Mouse (Mus musculus) small intestine, adult 2 months (tissue): ENCODE measurements around the gene Slc30a7. TPM values are rescaled to one million over a fixed set of nuclear protein-coding genes. Genes with fewer than 3 reads are reported as not detected.
A peak's percentile ranks its signal among the peaks of the same experiment; 100 is the strongest.

Experiments used
- H3K27ac ChIP-seq: fragments of 200-500 bp; 2 replicates; pipeline ENCODE4 v1.5.1; 2012; ENCODE audit warnings: low read depth, low read length, control low read depth, inconsistent platforms; ENCODE audit not compliant: insufficient read depth
- H3K27me3 ChIP-seq: fragments of 200-500 bp; 2 replicates; pipeline ENCODE4 v1.6.1; 2012; ENCODE audit warnings: mild to moderate bottlenecking, moderate library complexity, low read length, inconsistent platforms; ENCODE audit not compliant: control insufficient read depth, insufficient read depth
- H3K36me3 ChIP-seq: fragments of 200-500 bp; 2 replicates; pipeline ENCODE4 v1.6.1; 2012; ENCODE audit warnings: mild to moderate bottlenecking, low read length, control low read depth, inconsistent platforms; ENCODE audit not compliant: control insufficient read depth, insufficient read depth
- H3K4me1 ChIP-seq: fragments of 200-500 bp; 2 replicates; pipeline ENCODE4 v1.6.1; 2012; ENCODE audit warnings: low read length, inconsistent platforms, mixed read lengths; ENCODE audit not compliant: control insufficient read depth, insufficient read depth, insufficient read length
- H3K4me3 ChIP-seq: fragments of 200-500 bp; 2 replicates; pipeline ENCODE4 v1.5.1; 2012; ENCODE audit warnings: low read depth, mild to moderate bottlenecking, control low read depth, inconsistent platforms, low read length, moderate library complexity
- CTCF ChIP-seq: fragments of 200-500 bp; IDR thresholded peaks from 2 replicates; pipeline ENCODE4 v1.5.1; 2012; ENCODE audit warnings: low read depth, mild to moderate bottlenecking, control low read depth, inconsistent platforms, low read length, moderate library complexity, mixed read lengths; ENCODE audit not compliant: insufficient replicate concordance, insufficient read length; ENCODE audit errors: extremely low read depth
- POLR2A ChIP-seq: fragments of 200-500 bp; IDR thresholded peaks from 2 replicates; pipeline ENCODE4 v1.6.1; 2012; ENCODE audit warnings: low read depth, mild to moderate bottlenecking, control low read depth, inconsistent platforms, low read length, moderate library complexity
- WGBS: fragments of 180-500 bp; shearing (Covaris S2); methylation state at CpG from one replicate; pipeline ENCODE4 v1.1.7; 2018; 5-methylcytosine and 5-hydroxymethylcytosine counted together
- polyA plus RNA-seq: library from polyadenylated mRNA; depleted of rRNA; stranded (reverse); fragments of >200 nt; gene quantifications from 2 replicates; pipeline ENCODE4 v1.2.3, GENCODE M21; 2012

The Slc30a7 gene
- polyA plus RNA-seq, 1 experiment = 7.8 TPM

DNA sequence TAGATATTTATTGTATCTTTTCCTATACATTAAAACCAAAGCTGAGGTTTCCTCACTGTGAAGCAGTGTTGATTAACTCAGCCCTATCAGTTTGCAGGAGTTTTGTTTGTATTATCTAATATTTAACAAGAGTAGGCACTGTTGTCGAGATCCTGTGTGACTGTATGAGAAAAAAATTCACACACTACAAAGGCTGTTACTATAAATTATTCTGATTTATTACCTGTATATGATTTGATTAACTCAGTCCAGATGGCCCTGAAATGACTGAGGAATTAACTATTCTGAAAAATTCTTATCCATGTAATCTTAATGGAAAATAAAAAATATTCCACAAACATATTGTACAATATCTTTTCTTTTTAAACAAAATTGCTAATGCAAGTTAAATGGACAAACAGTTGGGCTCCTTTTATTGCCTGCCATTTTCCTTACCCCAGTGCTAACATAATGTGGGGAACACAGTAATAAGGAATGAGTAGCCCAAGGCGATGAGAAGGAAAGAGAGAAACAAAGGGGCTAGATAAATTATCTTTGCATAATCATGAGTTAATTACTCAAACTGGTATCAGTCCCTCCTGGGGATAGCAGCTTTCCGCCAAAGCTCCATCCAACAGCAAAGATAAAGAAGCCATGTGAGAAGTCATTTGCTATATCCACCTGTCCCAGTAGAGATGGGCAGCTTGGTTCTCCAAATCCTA lies 57.8 kb downstream of the Slc30a7 start:
- Histone ChIP-seq H3K27ac (no peak overlapping the region), H3K27me3 (no peaks in the 10 kb centered on the region), H3K36me3 (peaks cover 54% of the 10 kb centered on the region), H3K4me1 (no peaks in the 10 kb centered on the region), H3K4me3 (no peak overlapping the region)
- TF ChIP-seq CTCF (no peak), POLR2A (no peak)
- 70% methylated on average over 3 of the region's 3 CpGs for WGBS

DNA sequence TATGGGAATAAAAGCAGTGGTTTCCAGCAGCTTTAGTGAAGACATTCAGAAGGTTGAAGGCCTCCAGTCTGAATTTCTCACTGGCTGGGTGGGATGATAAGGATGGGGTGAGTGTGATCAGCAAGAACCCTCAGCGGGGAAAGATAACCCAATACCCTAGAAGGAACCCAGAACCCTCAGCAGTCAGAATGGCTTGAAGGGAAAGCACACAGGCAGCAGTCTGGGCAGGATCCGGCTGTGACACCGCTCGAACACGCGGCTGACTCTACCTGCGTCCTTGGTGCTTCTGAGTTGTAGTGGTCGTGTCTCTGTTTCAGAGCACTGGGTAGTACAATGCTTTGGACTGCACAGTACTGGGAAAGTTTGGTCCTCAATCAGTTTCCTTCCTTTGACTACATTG lies 60.9 kb downstream of the Slc30a7 start:
- no peak overlapping the region for H3K27ac ChIP-seq
- WGBS = 93% methylated on average over 8 of the region's 8 CpGs

DNA sequence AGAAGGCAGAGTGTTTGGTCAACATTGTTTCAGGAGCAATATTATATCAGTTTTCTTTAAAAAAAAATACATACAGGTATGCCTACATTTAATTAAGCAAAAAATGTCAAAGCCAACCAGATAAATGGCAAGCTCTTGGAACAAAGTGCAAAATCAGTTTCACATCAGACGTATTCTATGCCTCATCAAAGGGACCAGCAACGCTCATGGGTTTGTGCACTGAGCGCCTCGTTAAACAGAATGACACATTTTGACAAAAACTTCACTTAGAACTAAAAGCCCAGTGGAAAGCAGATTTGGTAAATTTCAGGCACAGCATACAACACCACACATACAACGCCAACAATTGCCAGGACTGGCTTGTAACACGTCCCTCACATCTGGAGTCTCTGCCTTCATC lies 62.8 kb downstream of the Slc30a7 start:
- H3K4me3 ChIP-seq = no peak overlapping the region

More for the DNA sequence above, 60.9 kb downstream of the Slc30a7 start:
- no peaks in the 10 kb centered on the region for H3K27me3 ChIP-seq
- H3K4me1 ChIP-seq = no peaks in the 10 kb centered on the region
- H3K36me3 ChIP-seq = peaks cover 52% of the 10 kb centered on the region
- TF ChIP-seq CTCF (no peak), POLR2A (no peak)
- H3K4me3 ChIP-seq = no peak overlapping the region

DNA sequence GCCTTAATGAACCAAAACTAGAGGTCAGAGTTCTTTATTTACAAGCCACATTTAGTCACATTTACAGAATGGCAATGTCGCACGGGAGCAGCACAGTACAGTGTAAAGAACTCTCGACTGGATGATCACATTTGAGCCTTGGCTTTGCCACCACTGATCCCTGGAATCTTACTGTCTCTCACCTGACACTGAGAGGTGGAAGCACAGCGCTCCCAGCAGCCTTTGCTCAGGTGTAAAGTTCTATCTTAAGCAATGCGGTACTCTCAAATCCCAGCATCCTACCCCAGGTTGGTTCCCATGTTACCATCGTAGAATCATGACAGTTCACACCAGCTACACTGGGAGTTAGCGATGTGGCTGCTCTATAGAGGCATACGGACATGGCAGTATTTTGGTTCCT lies 65.7 kb downstream of the Slc30a7 start:
- TF ChIP-seq CTCF (no peak), POLR2A (no peak)
- no peak overlapping the region for H3K4me3 ChIP-seq
- 94% methylated on average over 8 of the region's 8 CpGs for WGBS
- H3K36me3 ChIP-seq = peaks cover 46% of the 10 kb centered on the region
- H3K27me3 ChIP-seq = no peaks in the 10 kb centered on the region
- no peaks in the 10 kb centered on the region for H3K4me1 ChIP-seq
- no peak overlapping the region for H3K27ac ChIP-seq

More for the DNA sequence above, 62.8 kb downstream of the Slc30a7 start:
- Histone ChIP-seq H3K27me3 (no peaks in the 10 kb centered on the region), H3K27ac (no peak overlapping the region), H3K4me1 (no peaks in the 10 kb centered on the region), H3K36me3 (peaks cover 49% of the 10 kb centered on the region)
- no peak for TF ChIP-seq CTCF
- no peak for TF ChIP-seq POLR2A
- 93% methylated on average over 6 of the region's 6 CpGs for WGBS

DNA sequence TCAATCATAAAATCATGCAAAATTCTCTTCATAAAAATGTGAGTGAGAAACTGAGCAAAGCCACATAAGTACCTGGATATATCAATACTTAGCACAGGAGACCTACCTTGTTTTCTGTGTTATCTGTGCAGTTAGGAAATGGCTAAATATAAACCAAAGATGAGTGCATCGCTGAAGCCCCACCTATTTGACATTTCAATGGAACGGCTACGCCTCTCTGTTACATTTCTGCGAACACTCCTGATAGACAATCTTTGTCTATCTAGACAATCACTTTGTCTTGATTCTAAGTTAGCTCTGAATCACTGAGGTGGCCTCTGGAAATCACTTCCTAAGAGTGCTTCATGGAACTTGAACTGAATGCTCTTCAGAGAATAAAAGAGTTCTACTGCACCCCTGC lies 66.7 kb downstream of the Slc30a7 start:
- Histone ChIP-seq H3K27ac (no peak overlapping the region), H3K4me3 (no peak overlapping the region), H3K27me3 (no peaks in the 10 kb centered on the region), H3K4me1 (no peaks in the 10 kb centered on the region), H3K36me3 (peaks cover 43% of the 10 kb centered on the region)
- WGBS = 87% methylated on average over 4 of the region's 4 CpGs
- TF ChIP-seq POLR2A (no peak), CTCF (no peak)

- no peaks in the 10 kb centered on the region for H3K4me1 ChIP-seq
- 90% methylated on average over 10 of the region's 10 CpGs for WGBS
- H3K27ac ChIP-seq = no peak overlapping the region
- H3K4me3 ChIP-seq = no peak overlapping the region
- peaks cover 20% of the 10 kb centered on the region for H3K36me3 ChIP-seq
- TF ChIP-seq POLR2A (no peak), CTCF (no peak)
- no peaks in the 10 kb centered on the region for H3K27me3 ChIP-seq
Measured at GRCm38 (mm10) chr3:115937807-115938206, 69.4 kb downstream of the Slc30a7 start.

DNA sequence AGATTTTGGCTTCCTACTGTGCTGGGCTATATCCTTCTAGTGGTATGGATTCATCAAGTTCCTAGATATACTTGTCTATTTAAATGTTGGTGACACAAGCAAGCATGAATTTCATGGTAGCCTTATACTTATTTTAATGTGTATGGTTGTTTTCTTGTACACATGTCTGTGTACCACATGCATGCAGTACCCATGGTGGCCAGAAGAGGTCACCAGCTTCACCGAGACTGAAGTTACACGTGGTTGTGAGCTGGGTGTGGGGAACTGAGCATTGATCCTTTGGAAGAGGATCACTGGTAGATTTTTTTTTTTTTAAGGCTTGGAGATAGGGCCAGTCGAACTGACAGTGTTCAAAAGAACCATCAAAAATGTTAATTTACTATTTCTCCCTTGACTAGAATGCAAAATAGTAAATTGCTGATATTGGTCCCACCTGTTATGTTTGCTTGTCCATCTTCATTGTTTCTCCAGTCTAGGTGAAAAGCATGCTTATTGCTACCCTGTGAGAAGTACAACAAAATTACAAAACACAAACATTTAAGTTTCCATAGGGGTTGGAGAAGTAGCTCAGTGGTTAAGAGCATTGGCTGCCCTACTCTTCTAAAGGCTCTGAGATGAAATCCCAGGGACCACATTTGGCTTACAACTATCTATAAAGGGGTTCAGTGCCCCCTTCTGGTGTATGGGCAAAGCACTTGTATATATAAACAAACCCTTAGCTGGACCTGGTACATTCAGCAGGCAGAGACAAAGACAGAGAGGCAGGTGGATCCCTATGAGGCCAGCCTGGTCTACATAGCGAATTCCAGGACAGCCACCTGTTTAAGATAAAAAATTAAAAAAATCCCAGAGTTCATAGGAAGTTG lies 70.2 kb downstream of the Slc30a7 start:
- Histone ChIP-seq H3K27ac (no peak overlapping the region), H3K4me3 (no peak overlapping the region), H3K27me3 (no peaks in the 10 kb centered on the region), H3K36me3 (peaks cover 16% of the 10 kb centered on the region), H3K4me1 (no peaks in the 10 kb centered on the region)
- TF ChIP-seq POLR2A (no peak), CTCF (peak; percentile 71; the same call in 1 of the 2 replicates)
- WGBS = 51% methylated on average over 4 of the region's 4 CpGs
